Mouse (Mus musculus) hindbrain, embryonic 14.5 days (tissue): ENCODE measurements at regions not wholly inside any gene's neighbourhood (a gene's known extent, or its start where the extent isn't known, plus 50 kb on each side); places are given as distances from the start of the nearest gene placed in this dataset.
"Not testable (repeated sequence)": the region's sequence is repeated elsewhere in the genome, so short reads cannot be mapped to it uniquely, and the experiment has no call there.

Experiments
- ATAC-seq: fragments of 200-750 bp; cut with Nextera tagmentation; 2 replicates; pipeline ENCODE4 v1.8.0; 2017; ENCODE audit warnings: moderate number of reproducible peaks, mild to moderate bottlenecking, moderate TSS enrichment, moderate library complexity; ENCODE audit not compliant: low FRiP score
- DNase-seq: peaks from one replicate; pipeline ENCODE4 v3.0.0-alpha.2; 2015; ENCODE audit warnings: low spot score
- H3K27ac ChIP-seq: fragments of 300-500 bp; sonication (generic); 2 replicates; pipeline ENCODE4 v1.5.1; 2014; ENCODE audit warnings: mild to moderate bottlenecking, moderate library complexity
- H3K27me3 ChIP-seq: fragments of 300-500 bp; sonication (generic); 2 replicates; pipeline ENCODE4 v1.6.1; 2014; ENCODE audit warnings: mild to moderate bottlenecking, low read length, mixed read lengths; ENCODE audit not compliant: control insufficient read depth, insufficient read depth
- H3K36me3 ChIP-seq: fragments of 300-500 bp; sonication (generic); replicated peaks from 2 replicates; pipeline ENCODE4 v1.6.1; 2014; ENCODE audit not compliant: control insufficient read depth, insufficient read depth
- H3K4me1 ChIP-seq: fragments of 300-500 bp; sonication (generic); replicated peaks from 2 replicates; pipeline ENCODE4 v1.6.1; 2014; ENCODE audit warnings: antibody characterized with exemption, low read length, mixed read lengths; ENCODE audit not compliant: control insufficient read depth, insufficient read depth
- H3K4me2 ChIP-seq: fragments of 300-500 bp; sonication (generic); replicated peaks from 2 replicates; pipeline ENCODE4 v1.6.1; 2014; ENCODE audit warnings: mild to moderate bottlenecking, moderate library complexity
- H3K4me3 ChIP-seq: fragments of 300-500 bp; sonication (generic); replicated peaks from 2 replicates; pipeline ENCODE4 v1.5.1; 2014; ENCODE audit warnings: mild to moderate bottlenecking, low read length
- H3K9ac ChIP-seq: fragments of 300-500 bp; sonication (generic); 2 replicates; pipeline ENCODE4 v1.6.1; 2014
- H3K9me3 ChIP-seq: fragments of 300-500 bp; sonication (generic); 2 replicates; pipeline ENCODE4 v1.6.1; 2016; ENCODE audit warnings: low read length; ENCODE audit not compliant: control insufficient read depth
- WGBS: fragments of 180-500 bp; shearing (Covaris S2); extraction: QIAGEN DNeasy Blood & Tissue Kit; methylation state at CpG from one replicate; pipeline ENCODE4 v1.1.7; 2014; 5-methylcytosine and 5-hydroxymethylcytosine counted together

GRCm38 (mm10) chr6:14456394-14456793 lies 298.7 kb downstream of the Ppp1r3a start:
- no peaks in the 10 kb centered on the region for H3K27me3 ChIP-seq

GRCm38 (mm10) chr6:14453321-14453720 lies 301.8 kb downstream of the Ppp1r3a start:
- not testable (repeated sequence) for DNase-seq, ATAC-seq, H3K27me3 ChIP-seq, H3K36me3 ChIP-seq, H3K4me3 ChIP-seq, H3K9me3 ChIP-seq, H3K9ac ChIP-seq, H3K4me1 ChIP-seq, H3K4me2 ChIP-seq, H3K27ac ChIP-seq
- 82% methylated on average over 3 of the region's 3 CpGs for WGBS

More at GRCm38 (mm10) chr6:14456394-14456793, 298.7 kb downstream of the Ppp1r3a start:
- Histone ChIP-seq H3K36me3 (no peaks in the 10 kb centered on the region), H3K4me1 (no peaks in the 10 kb centered on the region), H3K4me3 (no peak overlapping the region), H3K27ac (no peak overlapping the region), H3K4me2 (no peak overlapping the region), H3K9ac (no peak overlapping the region), H3K9me3 (0 out of 2 replicates have a peak, but pooled peaks cover 3% of the 10 kb centered on the region)
- ATAC-seq (no peak), DNase-seq (no peak)
- whole genome bisulfite sequencing, result 85% methylated on average over 1 of the region's 1 CpGs

- ATAC-seq (no peak), DNase-seq (no peak)
- 84% methylated on average over 1 of the region's 1 CpGs for WGBS
- Histone ChIP-seq H3K36me3 (no peaks in the 10 kb centered on the region), H3K4me3 (no peak overlapping the region), H3K27me3 (no peaks in the 10 kb centered on the region), H3K9me3 (no peaks in the 10 kb centered on the region), H3K27ac (no peak overlapping the region), H3K4me2 (no peak overlapping the region), H3K9ac (no peak overlapping the region), H3K4me1 (no peaks in the 10 kb centered on the region)
Observed at GRCm38 (mm10) chr6:14431751-14432150, 323.3 kb downstream of the Ppp1r3a start.

GRCm38 (mm10) chr6:14409772-14410171 lies 345.3 kb downstream of the Ppp1r3a start:
- Histone ChIP-seq H3K27me3 (no peaks in the 10 kb centered on the region), H3K36me3 (no peaks in the 10 kb centered on the region), H3K4me1 (no peaks in the 10 kb centered on the region), H3K9me3 (no peaks in the 10 kb centered on the region), H3K9ac (no peak overlapping the region), H3K4me3 (no peak overlapping the region), H3K4me2 (no peak overlapping the region), H3K27ac (no peak overlapping the region)
- ATAC-seq (peak; percentile 77; the same call in 1 of the 2 replicates), DNase-seq (no peak)
- 27% methylated on average over 4 of the region's 4 CpGs for WGBS

- Histone ChIP-seq H3K27ac (no peak overlapping the region), H3K4me1 (no peaks in the 10 kb centered on the region), H3K4me2 (no peak overlapping the region), H3K9ac (no peak overlapping the region), H3K27me3 (no peaks in the 10 kb centered on the region), H3K36me3 (no peaks in the 10 kb centered on the region), H3K4me3 (no peak overlapping the region), H3K9me3 (no peaks in the 10 kb centered on the region)
- DNase-seq, result no peak
- WGBS, result 76% methylated on average over 1 of the region's 1 CpGs
- ATAC-seq, result no peak
Observed at GRCm38 (mm10) chr6:14407754-14408153, 347.3 kb downstream of the Ppp1r3a start.

- Histone ChIP-seq H3K36me3 (no peaks in the 10 kb centered on the region), H3K4me3 (no peak overlapping the region), H3K27me3 (no peaks in the 10 kb centered on the region), H3K4me2 (no peak overlapping the region), H3K4me1 (no peaks in the 10 kb centered on the region), H3K27ac (no peak overlapping the region), H3K9me3 (0 out of 2 replicates have a peak, but pooled peaks cover 3% of the 10 kb centered on the region), H3K9ac (no peak overlapping the region)
- ATAC-seq (no peak), DNase-seq (no peak)
- 91% methylated on average over 5 of the region's 5 CpGs for WGBS
Observed at GRCm38 (mm10) chr6:14358280-14358679, 396.8 kb downstream of the Ppp1r3a start.
